Mouse (Mus musculus) cerebellum, postnatal 25 days (tissue): ENCODE results near the gene Orm3.

ENCODE experiments used
- DNase-seq, 2 experiments: peaks; one replicate each; pipeline ENCODE4 v3.0.0; 2021; ENCODE audit warnings: mixed read lengths in 2 of 2

Gene Orm3

DNA sequence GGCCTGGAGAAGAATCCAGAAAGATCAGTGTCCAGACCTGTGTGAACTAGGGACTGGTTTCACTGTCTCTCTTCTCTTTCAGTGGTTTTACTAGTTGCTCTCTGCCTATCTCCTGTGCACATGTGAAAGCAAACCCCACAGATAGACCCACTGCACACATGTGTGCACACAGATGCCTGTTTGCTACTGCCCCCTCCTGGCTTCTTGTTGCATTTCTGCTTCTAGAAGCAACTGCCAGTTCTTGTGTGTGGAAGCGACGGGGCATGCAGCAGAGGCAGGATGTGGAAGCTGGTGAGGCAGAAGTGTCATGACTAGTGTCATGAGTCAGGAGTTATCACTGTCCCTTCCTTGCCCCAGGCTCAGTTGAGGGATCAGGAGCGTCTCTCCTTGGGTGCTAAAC lies 15.9 kb downstream of the Orm3 start:
- DNase-seq, result no peak

DNA sequence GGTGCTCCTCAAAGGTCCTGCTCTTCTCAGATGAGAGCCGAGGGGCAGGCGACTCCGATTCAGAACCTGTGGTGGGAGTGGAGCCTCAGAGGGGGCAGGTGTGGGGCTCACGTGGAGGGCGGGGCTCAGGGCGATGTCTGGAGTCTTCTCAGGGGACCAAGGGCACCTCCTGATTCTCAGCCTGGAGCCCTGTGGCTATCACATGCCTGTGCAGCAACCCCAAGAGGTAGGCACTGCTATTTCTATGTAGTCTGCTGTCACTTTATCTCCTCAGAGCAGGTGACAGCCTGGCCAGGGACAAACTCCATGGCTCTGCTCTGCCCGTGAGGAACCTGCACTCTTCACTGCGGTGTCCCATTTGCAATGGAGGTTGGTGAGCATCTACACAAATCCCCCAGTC lies 17.4 kb downstream of the Orm3 start:
- no peak for DNase-seq

DNA sequence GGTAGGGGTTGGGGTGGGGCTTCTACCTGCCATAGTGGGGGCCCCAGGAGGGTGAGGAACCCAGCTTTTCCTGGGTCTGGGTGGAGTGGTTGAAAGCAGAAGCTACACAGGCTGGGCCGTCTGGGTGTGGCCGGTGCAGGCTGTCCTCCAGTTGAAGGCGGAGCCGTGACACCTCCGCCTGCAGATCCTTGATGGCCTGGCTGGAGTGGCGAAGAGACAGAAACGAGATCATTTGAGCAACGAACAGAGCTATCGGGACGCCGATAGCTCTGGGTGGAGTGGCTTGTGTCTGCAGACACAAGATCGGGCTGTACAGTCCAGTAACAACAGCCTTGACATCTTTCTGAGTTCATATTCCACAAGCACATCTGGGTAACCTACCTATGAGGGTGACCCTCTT lies 18.4 kb downstream of the Orm3 start:
- no peak for DNase-seq

DNA sequence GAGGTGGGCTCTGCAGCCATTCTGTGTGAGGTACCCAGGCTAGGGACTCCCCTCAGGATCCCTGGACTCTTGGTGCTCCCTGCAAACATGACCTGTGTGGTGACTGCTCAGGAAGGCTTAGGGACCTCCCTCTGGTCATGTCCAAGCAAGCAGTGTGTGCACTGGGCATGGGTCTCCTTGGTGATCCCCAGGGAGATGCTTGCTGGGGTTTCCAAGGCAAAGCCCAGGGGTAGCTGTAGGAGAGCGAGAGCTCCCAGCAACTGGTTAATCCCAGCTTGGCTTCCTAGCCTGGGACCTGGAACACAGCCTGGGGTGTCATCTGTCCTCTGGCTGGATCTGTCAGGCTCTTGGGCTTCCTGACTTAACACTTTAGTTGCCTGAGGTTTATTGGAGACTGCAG lies 19.4 kb downstream of the Orm3 start:
- peak in 1 of 2 experiments; percentile 26 for DNase-seq

DNA sequence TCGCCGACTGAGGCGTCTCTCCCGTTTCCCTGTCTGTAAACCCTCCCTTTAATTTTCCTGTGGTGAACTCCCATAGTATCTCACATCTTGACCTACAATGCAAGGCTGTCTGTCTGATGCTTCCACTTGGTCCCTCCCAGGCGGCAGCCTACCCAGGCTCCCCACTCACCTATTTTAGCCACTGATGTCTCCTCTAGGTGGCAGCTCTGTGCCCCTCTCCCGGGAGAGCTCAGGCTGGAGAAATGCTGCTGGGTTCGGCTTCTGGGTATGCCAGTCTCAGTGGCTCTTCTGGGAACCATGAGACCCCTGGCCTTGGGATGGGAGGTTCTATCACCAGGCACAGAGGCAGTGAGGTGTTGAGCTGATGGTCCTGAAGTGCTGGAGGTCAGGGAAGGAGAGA lies 21.5 kb downstream of the Orm3 start:
- no peak for DNase-seq

DNA sequence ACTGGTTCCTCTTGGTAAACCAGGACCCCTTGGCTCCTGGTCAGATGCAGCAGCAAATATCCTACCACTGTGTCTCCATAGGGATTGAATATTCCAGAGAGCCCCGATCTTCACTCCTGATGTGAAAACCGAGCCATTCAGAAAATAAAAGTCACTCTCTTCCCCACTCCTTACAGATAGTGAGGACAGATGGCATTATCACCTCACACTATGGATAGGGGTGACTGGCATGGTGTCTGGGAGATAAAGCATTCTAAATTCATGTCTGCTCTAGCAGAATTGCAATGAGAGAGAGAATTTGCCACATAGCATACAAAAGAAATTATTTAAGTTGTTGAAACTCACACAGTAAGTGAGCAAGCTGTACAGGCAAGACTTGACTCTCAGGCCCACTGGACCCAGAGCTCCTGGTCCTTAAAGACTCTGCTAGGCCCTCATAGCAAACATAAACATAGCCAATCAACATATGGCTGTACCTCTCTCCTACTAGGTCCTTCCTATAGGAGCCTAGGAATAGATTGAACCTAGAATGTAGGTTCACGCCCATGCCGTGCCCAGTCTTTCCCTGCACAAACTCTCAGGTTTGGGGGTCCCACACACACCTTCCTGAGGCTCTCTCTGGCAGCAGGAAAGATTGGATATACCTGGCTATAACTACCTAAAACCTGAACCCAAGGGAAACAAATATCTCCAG lies 26.9 kb downstream of the Orm3 start:
- no peak for DNase-seq

DNA sequence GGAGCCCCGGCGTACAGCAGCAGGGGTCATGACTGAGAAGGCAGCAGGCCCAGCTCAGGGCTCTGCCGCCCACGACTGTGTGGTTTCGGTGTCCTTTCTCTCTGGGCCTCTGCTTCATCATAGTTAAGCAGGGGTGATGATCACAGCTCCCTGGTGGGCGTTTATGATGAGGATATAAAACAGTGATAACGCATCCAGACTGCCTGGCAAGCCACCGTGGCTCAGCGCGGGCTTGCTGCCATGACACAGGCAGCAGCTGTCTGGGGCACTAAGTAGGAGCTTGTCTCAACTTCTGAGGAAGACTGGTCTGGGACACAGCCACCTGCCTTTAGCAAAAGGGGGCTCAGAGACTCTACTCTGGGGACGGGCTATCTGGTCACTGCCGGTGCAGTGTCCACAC lies 27.5 kb downstream of the Orm3 start:
- no peak for DNase-seq

DNA sequence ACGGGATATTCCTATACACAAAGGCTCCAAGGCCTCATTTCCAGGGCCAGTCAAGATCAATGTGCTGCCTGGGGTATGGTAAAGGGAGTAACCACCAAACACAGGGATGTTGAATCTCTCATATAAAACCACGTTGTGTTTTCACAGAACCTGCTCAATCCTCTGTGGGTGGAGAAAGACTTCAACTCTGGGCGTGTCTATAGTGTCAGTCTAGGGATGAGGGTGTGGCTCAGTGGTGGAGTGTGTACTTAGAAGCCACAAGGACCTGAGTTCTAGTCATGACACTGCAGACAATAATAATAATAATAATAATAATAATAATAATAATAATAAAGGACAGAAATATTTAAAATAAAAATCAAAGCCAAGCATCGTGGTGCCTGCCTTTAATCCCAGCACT lies 28.3 kb downstream of the Orm3 start:
- DNase-seq, result no peak

DNA sequence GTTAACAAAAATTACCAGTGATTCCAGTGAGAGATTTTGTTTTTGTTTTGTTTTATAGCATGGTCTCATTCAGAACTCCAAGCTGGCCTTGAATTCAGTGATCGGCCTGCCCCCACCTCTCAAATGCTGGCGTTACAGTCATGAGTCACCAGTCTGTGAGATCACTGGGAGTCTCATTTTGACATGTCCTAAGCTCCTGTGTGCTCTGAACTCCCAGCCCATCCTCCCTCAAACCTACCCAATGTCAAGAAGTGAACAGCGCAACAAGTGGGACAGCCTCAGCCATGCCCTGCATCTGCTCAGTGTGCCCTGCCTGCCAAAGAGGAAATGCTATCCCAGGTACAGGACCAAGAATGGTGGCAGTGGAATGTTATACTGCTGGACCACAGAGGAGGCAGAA lies 29.3 kb downstream of the Orm3 start:
- DNase-seq, result no peak

DNA sequence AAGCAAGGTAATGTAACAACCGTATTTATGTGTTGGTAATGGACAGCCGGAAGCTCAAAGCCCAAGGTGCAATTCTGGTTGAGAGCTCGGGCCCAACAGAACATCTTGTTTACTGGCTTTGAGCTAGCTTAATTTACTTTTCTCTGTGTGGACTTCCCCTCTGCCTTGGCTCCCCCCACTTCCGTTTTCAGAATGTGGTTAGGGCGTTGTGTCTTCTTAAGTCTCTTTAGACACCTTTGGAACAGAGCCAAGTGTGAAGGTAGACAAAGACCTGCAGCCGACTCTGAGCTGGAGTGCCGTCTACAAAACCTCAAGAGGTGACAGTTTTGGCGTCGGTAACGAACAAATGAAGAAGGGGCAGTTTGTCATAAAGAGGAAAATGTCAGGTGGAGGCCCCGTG lies 29.8 kb downstream of the Orm3 start:
- DNase-seq, result no peak

DNA sequence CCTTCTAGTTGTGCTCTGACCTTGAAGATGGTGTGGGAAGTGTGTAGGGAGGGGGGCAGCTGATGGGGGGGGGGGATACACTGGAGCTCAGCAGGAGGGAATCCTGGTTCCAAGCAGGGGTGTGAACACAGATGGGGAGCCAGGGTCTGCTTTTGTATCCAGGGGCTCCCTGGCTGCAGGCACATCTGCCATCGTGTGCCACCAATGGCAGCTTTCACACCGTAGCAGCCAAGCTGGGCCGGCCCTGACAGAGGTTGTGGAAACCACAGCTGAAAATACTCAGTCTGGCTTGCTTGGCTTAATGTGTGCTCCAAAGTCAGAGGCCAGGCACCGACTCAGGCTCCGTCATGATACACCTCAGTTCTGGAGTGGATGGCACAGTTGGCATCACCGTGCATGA lies 32.1 kb downstream of the Orm3 start:
- no peak for DNase-seq

DNA sequence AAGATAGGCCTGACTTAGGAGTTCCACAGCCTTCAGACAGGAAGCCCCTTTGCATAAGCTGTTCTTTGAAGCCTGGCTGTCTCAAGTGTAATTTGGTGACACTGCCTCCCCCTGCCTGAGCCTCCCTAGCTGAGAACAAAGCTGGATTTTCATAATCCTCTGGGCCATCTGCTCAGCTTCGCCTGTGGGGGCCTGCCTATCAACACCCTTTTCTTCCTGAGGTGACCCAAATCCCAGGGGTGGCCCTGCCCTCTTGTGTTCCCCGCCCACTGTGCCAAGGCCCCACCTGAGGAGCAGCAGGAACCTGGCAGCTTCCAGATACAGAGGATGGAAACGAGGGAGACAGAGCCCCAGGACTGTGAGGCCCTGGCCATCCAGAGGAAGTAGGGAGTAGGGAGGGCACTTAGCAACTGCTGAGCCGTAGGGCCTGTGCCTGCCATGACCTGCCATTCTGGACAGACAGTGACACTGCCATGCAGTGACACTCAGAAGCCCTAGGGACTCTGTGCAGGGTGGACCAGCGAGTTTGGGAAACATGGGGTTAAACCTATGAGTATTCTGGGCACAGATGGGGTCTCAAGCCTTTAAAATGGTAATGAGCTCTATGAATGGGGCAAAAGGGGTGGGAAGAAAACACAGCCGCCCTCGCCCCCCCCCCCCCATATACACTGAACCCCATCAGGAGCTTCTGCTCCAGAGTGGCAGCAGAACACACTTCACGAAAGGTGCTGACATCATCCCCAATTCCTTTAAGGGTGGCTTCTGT lies 33.3 kb downstream of the Orm3 start:
- no peak for DNase-seq

DNA sequence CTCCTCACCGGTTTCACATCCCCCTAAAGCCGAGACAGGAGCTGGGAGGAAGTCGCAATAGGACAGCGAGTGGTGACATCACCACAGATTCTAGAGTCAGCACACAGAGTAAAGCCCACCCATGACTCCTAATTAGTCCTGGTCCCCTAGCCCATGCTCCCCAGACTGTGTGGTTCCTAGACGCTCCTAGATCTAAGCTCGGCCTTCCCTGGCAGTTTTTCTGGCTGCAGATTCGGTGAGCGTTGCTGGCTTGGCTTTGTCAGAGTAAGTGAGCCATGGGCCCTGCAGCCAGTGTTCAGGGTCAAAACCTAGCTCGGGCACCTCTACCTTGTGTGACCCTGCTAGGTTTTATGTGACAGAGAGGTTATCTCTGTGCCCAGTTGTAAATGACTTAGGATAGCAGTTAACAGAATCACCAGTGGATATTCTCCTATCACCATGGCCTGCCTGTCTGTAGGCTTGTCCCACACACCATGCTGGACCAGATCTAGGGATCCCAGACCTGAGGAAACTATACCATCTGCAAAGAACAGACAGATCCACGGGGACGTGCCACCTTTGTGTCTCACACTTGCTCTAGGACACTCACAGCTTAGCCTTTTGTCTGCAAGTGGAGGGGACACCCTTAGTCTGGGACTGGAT lies 34.0 kb downstream of the Orm3 start:
- DNase-seq, result no peak

DNA sequence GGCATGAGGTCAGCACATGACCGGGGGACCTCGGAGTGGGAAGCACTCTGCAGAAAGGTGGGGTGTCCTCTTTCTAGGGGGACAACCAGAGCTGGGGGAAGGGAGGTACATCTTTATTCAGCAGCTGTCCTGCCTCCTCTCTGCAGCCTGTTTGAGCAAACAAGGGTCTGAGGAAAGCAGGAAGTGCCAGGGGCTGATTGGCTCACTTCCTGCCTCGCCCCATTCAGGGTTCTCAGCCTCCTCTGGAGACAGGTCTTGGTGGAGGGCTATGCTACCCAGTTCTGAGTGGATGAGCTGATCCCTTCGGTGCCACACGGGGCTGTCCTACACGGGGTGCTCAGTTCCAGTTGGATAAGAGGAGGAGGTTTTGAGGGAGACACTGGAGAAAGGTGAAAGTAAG lies 35.4 kb downstream of the Orm3 start:
- no peak for DNase-seq

DNA sequence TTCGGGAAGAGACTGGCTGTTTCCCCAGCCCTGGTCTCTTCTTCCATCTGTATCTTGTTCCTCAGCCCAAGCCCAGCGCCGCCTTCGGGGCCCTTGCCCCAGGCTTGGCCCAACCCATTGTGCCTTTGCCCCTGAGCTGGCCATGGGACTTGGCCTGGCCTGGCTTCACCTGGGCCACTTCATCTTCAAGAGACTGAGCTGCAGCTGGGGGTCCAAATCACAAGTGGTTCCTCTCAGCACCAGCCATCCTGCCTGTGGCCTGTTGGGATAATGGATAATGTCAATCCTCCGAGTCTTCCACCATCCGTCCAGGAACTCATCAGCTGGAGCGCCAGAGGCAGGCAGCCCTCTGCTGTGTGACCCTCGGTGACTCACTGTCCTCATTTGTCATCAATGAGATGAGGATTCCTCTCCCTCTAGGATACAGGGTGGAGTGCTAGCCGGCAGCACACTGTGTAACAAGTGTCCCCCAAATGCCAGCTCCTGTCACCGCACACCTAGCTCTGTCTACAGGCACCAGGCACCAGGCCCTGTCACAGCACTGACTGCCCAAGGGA lies 42.1 kb downstream of the Orm3 start:
- no peak for DNase-seq

DNA sequence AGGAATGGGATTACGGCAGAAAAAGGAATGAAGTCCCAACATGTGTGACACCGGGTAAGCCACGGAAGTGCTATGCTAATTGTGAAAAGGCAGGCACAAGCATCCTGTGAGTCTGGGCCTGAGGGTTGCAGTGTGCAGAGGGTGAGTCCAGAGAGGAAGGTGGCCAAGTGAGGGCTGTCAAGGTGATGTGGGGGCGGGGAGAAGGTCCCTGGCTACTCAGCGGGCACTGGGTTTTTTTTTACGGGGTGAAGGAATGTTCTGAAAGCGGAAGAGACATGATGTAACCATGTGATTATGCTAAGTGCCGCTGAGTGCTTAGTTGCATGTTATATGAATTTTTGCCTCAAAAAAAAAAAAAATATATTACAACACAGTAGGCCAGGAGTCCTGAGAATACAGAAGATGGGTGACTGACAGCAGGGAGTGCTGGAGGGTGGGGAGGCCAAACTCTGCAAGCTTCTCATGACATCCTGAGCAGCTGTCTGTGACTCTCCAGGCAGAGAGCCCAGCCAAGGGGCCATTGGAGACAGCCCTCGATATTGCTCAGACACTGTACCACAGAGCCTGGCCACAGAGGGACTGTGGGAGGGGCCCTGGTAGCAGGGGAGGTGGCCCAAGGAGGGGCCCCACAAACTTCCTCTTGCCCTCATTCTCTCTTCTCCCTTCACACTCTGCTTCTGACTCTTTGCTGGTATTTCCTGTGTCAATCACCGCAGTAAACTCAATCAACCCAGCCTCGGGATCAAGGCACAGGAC lies 43.1 kb downstream of the Orm3 start:
- DNase-seq, result no peak

DNA sequence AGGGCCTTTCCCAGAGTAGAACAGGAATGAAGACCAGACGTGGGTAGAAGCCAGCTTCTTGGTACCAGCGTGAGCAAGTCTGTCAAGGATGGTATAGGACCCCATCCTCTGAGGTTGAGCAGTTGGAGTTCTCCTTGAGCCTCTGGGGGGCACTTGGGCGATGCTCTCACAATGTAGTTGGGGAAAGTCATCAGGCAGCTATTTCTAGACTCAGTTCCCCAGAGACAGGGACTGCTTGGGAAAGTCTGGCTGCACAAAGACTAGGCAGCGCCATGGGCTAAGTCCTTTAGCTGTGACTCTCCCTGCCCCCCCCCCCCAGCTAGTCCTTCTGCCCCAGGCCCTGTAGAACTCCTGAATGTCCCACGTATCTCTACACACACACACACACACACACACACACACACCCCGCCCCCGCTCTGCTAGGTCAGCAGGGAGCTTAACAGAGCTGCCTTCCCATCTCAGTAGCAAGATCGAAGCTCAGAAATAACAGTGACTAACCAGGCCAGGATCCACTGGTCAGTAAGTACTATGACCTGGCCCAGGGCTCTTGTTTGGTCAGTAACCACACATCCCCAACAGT lies 43.8 kb downstream of the Orm3 start:
- no peak for DNase-seq

DNA sequence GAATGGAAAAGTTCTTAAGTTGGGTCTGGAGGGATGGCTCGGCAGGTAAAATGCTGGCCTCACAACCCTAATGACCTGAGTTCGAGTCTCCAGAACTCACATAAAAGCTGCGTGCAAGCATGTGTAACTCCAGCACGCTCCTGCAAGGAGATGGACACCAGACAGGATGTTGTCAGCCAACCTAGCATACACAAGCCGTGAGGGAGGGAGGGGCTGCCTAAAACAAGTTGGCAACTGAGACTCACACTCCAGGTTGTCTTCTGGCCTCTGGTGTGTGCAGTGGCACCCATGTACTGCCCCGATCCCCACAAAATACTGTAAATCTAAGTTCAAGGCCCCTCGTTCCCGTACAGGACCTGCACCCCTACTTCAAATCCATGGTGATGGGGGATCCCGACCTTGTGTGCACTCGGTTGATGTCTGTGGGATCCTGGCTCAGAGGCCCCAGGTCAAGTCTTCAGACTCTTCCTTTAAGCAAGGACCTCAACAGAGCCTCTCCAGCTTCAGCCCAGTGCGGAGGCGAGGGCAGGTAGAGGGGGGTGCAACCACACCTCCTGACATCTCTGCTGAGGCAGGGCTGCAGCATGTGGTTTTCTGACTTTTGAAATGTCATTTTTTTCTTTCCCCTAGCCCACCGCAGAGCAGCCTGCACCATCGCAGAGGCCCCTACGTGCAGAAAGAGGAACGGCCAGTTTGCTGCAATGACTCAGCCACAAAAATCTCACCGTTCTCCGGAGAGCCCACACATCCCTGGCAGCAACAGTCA lies 44.8 kb downstream of the Orm3 start:
- DNase-seq, result no peak

DNA sequence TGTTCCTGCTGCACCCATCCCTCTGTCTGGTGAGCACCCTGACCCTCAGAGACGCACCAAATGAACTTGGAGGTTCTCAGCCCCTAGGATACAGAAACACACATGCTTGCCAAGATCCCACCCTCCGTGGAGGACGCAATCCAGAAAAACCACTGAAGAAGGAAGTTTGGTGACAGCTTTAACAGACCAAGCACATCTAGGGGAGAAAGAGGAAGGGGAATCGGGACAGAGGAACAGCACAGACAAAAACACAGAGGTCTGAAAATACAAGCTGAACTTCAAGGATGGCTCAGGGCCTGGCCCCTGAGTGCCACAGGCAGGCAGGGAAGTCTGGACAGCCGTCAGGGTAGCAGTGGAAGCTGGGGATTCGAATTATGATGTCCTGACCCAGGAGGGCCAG lies 45.7 kb downstream of the Orm3 start:
- no peak for DNase-seq

DNA sequence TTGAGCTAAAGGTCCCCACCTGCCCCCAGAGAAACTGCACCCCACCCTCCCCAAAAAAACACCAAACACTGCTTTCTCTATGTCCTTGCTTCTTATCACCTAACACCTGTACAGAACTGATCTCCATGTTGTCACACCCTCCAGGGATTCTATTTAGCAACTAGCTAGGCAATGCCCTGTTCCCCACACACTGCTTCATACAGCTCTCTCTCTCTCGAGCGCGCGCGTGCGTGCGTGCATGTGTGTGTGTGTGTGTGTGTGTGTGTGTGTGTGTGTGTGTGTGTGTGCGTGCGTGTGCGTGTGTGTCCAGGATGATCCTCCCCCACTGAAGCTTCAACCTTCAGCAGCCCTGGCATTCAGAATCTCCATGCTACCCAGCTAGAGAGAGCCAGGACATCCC lies 46.1 kb downstream of the Orm3 start:
- no peak for DNase-seq

DNA sequence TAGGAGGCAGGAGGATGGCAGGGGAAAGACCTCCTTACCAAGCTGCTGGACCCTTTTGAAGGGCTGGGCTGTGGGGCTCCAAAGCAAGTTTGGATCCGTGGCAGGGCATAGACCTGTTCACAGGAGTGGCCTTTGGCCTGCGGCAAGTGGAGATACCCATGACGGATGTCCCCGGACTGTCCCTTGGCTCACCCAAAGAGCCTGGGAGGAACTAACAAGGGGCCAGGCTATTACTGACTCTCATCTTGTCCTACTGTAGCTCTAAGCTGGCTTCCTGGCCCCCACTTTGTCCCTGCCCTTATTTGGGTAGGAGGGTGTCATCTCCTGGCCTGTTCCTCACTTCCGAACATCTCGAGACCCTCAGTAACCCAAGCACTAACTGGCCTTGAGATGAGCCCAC lies 46.6 kb downstream of the Orm3 start:
- DNase-seq, result no peak
